Mouse (Mus musculus) limb, embryonic 15.5 days (tissue): ENCODE results near the gene Tspan14. TPM values are rescaled to one million over a fixed set of nuclear protein-coding genes. Genes with fewer than 3 reads are reported as not detected.

Experiments used
- ATAC-seq: fragments of 200-750 bp; cut with Nextera tagmentation; 2 replicates; pipeline ENCODE4 v1.8.0; 2017; ENCODE audit warnings: low read depth, moderate TSS enrichment; ENCODE audit not compliant: insufficient number of reproducible peaks, low FRiP score, low TSS enrichment
- H3K27ac ChIP-seq: fragments of 300-500 bp; sonication (generic); 2 replicates; pipeline ENCODE4 v1.5.1; 2015; ENCODE audit warnings: moderate library complexity, mild to moderate bottlenecking, inconsistent platforms
- H3K27me3 ChIP-seq: fragments of 300-500 bp; sonication (generic); 2 replicates; pipeline ENCODE4 v1.6.1; 2015; ENCODE audit warnings: inconsistent platforms
- H3K36me3 ChIP-seq: fragments of 300-500 bp; sonication (generic); 2 replicates; pipeline ENCODE4 v1.6.1; 2015; ENCODE audit warnings: inconsistent platforms
- H3K4me1 ChIP-seq: fragments of 300-500 bp; sonication (generic); 2 replicates; pipeline ENCODE4 v1.6.1; 2015; ENCODE audit warnings: inconsistent platforms
- H3K4me2 ChIP-seq: fragments of 300-500 bp; sonication (generic); 2 replicates; pipeline ENCODE4 v1.6.1; 2015; ENCODE audit warnings: mild to moderate bottlenecking, inconsistent platforms
- H3K4me3 ChIP-seq: fragments of 300-500 bp; sonication (generic); 2 replicates; pipeline ENCODE4 v1.5.1; 2015; ENCODE audit warnings: mild to moderate bottlenecking, inconsistent platforms
- H3K9ac ChIP-seq: fragments of 300-500 bp; sonication (generic); 2 replicates; pipeline ENCODE4 v1.6.1; 2015; ENCODE audit warnings: inconsistent platforms
- H3K9me3 ChIP-seq: fragments of 300-500 bp; sonication (generic); 2 replicates; pipeline ENCODE4 v1.6.1; 2016; ENCODE audit warnings: inconsistent platforms
- WGBS: fragments of 180-500 bp; shearing (Covaris S2); methylation state at CpG from one replicate; pipeline ENCODE4 v1.1.7; 2015; 5-methylcytosine and 5-hydroxymethylcytosine counted together
- polyA plus RNA-seq: library from polyadenylated mRNA; unstranded; fragments of >200 nt; fragmentation: Nextera tagmentation; extraction: Ambion mirVana; gene quantifications from 2 replicates; pipeline ENCODE4 v1.2.1, GENCODE M21; 2015

The Tspan14 gene
- polyA plus RNA-seq, 1 experiment from 2014 or later, result 70.3 TPM

- Histone ChIP-seq H3K4me3 (no peak overlapping the region), H3K27ac (no peak overlapping the region), H3K9me3 (no peaks in the 10 kb centered on the region), H3K4me2 (no peak overlapping the region), H3K27me3 (no peaks in the 10 kb centered on the region), H3K36me3 (no peaks in the 10 kb centered on the region), H3K9ac (no peak overlapping the region), H3K4me1 (peaks cover 14% of the 10 kb centered on the region)
- WGBS, result 71% methylated on average over 4 of the region's 4 CpGs
- ATAC-seq, result no peak
Observed at GRCm38 (mm10) chr14:40889704-40890103, 76.9 kb downstream of the Tspan14 start.

GRCm38 (mm10) chr14:40889181-40889580 lies 77.4 kb downstream of the Tspan14 start:
- Histone ChIP-seq H3K4me2 (no peak overlapping the region), H3K9ac (no peak overlapping the region), H3K27me3 (no peaks in the 10 kb centered on the region), H3K36me3 (no peaks in the 10 kb centered on the region), H3K4me1 (peaks cover 10% of the 10 kb centered on the region), H3K9me3 (no peaks in the 10 kb centered on the region), H3K4me3 (no peak overlapping the region), H3K27ac (no peak overlapping the region)
- 76% methylated on average over 2 of the region's 2 CpGs for WGBS
- no peak for ATAC-seq

- H3K27me3 ChIP-seq, result no peaks in the 10 kb centered on the region
- ATAC-seq, result no peak
- no peak overlapping the region for H3K4me2 ChIP-seq
- H3K9ac ChIP-seq, result no peak overlapping the region
- peaks cover 3% of the 10 kb centered on the region; the same call in 1 of the 2 replicates for H3K4me1 ChIP-seq
- WGBS, result 80% methylated on average over 6 of the region's 6 CpGs
- H3K4me3 ChIP-seq, result no peak overlapping the region
- H3K27ac ChIP-seq, result no peak overlapping the region
- no peaks in the 10 kb centered on the region for H3K9me3 ChIP-seq
- no peaks in the 10 kb centered on the region for H3K36me3 ChIP-seq
Observed at GRCm38 (mm10) chr14:40886428-40887202, 80.0 kb downstream of the Tspan14 start.

GRCm38 (mm10) chr14:40885752-40886151 lies 80.9 kb downstream of the Tspan14 start:
- 74% methylated on average over 1 of the region's 1 CpGs for WGBS
- H3K9ac ChIP-seq, result no peak overlapping the region
- no peaks in the 10 kb centered on the region for H3K27me3 ChIP-seq
- H3K9me3 ChIP-seq, result no peaks in the 10 kb centered on the region
- no peak for ATAC-seq
- no peaks in the 10 kb centered on the region for H3K36me3 ChIP-seq
- H3K27ac ChIP-seq, result no peak overlapping the region
- peaks cover 3% of the 10 kb centered on the region; the same call in 1 of the 2 replicates for H3K4me1 ChIP-seq
- no peak overlapping the region for H3K4me2 ChIP-seq
- no peak overlapping the region for H3K4me3 ChIP-seq

- no peaks in the 10 kb centered on the region for H3K36me3 ChIP-seq
- no peaks in the 10 kb centered on the region for H3K27me3 ChIP-seq
- no peak overlapping the region for H3K27ac ChIP-seq
- H3K4me1 ChIP-seq, result peaks cover 3% of the 10 kb centered on the region; the same call in 1 of the 2 replicates
- no peak overlapping the region for H3K4me3 ChIP-seq
- no peak overlapping the region for H3K4me2 ChIP-seq
- ATAC-seq, result no peak
- H3K9me3 ChIP-seq, result no peaks in the 10 kb centered on the region
- WGBS, result 16% methylated on average over 4 of the region's 4 CpGs
- no peak overlapping the region for H3K9ac ChIP-seq
Observed at GRCm38 (mm10) chr14:40885225-40885624, 81.4 kb downstream of the Tspan14 start.

- no peak for ATAC-seq
- Histone ChIP-seq H3K27me3 (no peaks in the 10 kb centered on the region), H3K4me2 (no peak overlapping the region), H3K4me3 (no peak overlapping the region), H3K9ac (no peak overlapping the region), H3K36me3 (no peaks in the 10 kb centered on the region), H3K9me3 (no peaks in the 10 kb centered on the region), H3K27ac (no peak overlapping the region), H3K4me1 (no peaks in the 10 kb centered on the region)
Observed at GRCm38 (mm10) chr14:40874565-40874964, 92.0 kb downstream of the Tspan14 start.

GRCm38 (mm10) chr14:40873961-40874360 lies 92.6 kb downstream of the Tspan14 start:
- Histone ChIP-seq H3K4me3 (no peak overlapping the region), H3K4me2 (no peak overlapping the region), H3K9ac (no peak overlapping the region), H3K9me3 (no peaks in the 10 kb centered on the region), H3K27me3 (no peaks in the 10 kb centered on the region), H3K36me3 (no peaks in the 10 kb centered on the region), H3K4me1 (no peaks in the 10 kb centered on the region), H3K27ac (no peak overlapping the region)
- 82% methylated on average over 5 of the region's 5 CpGs for WGBS
- ATAC-seq, result no peak

GRCm38 (mm10) chr14:40870598-40870997 lies 96.0 kb downstream of the Tspan14 start:
- Histone ChIP-seq H3K27ac (no peak overlapping the region), H3K36me3 (no peaks in the 10 kb centered on the region), H3K27me3 (no peaks in the 10 kb centered on the region), H3K9me3 (no peaks in the 10 kb centered on the region), H3K4me1 (no peaks in the 10 kb centered on the region), H3K9ac (no peak overlapping the region), H3K4me3 (no peak overlapping the region), H3K4me2 (no peak overlapping the region)
- WGBS, result 46% methylated on average over 3 of the region's 3 CpGs
- ATAC-seq, result no peak

GRCm38 (mm10) chr14:40864811-40865514 lies 101.6 kb downstream of the Tspan14 start:
- Histone ChIP-seq H3K27me3 (no peaks in the 10 kb centered on the region), H3K4me1 (no peaks in the 10 kb centered on the region), H3K9me3 (no peaks in the 10 kb centered on the region), H3K36me3 (no peaks in the 10 kb centered on the region), H3K27ac (no peak overlapping the region), H3K4me2 (no peak overlapping the region), H3K4me3 (no peak overlapping the region), H3K9ac (no peak overlapping the region)
- no peak for ATAC-seq
- WGBS, result 58% methylated on average over 6 of the region's 6 CpGs

- H3K9ac ChIP-seq, result no peak overlapping the region
- no peaks in the 10 kb centered on the region for H3K27me3 ChIP-seq
- H3K4me1 ChIP-seq, result no peaks in the 10 kb centered on the region
- no peak for ATAC-seq
- no peak overlapping the region for H3K4me2 ChIP-seq
- no peak overlapping the region for H3K27ac ChIP-seq
- no peak overlapping the region for H3K4me3 ChIP-seq
- no peaks in the 10 kb centered on the region for H3K36me3 ChIP-seq
- no peaks in the 10 kb centered on the region for H3K9me3 ChIP-seq
- 85% methylated on average over 3 of the region's 3 CpGs for WGBS
Observed at GRCm38 (mm10) chr14:40863659-40864058, 102.9 kb downstream of the Tspan14 start.

- no peaks in the 10 kb centered on the region for H3K36me3 ChIP-seq
- H3K9ac ChIP-seq, result no peak overlapping the region
- H3K27ac ChIP-seq, result no peak overlapping the region
- no peak overlapping the region for H3K4me3 ChIP-seq
- ATAC-seq, result no peak
- H3K4me1 ChIP-seq, result no peaks in the 10 kb centered on the region
- H3K9me3 ChIP-seq, result no peaks in the 10 kb centered on the region
- no peak overlapping the region for H3K4me2 ChIP-seq
- no peaks in the 10 kb centered on the region for H3K27me3 ChIP-seq
Observed at GRCm38 (mm10) chr14:40863022-40863421, 103.6 kb downstream of the Tspan14 start.
